Mouse (Mus musculus) neural tube, embryonic 12.5 days (tissue): ENCODE data around the gene Siah1b. TPM values are rescaled to one million over a fixed set of nuclear protein-coding genes. Genes with fewer than 3 reads are reported as not detected.

Experiments
- ATAC-seq: fragments of 200-750 bp; cut with Nextera tagmentation; 2 replicates; pipeline ENCODE4 v1.8.0; 2017; ENCODE audit warnings: low read depth, mild to moderate bottlenecking, moderate TSS enrichment, moderate library complexity; ENCODE audit not compliant: low FRiP score
- H3K27ac ChIP-seq: fragments of 300-500 bp; sonication (generic); 2 replicates; pipeline ENCODE4 v1.5.1; 2016
- H3K27me3 ChIP-seq: fragments of 300-500 bp; sonication (generic); replicated peaks from 2 replicates; pipeline ENCODE4 v1.6.1; 2016; ENCODE audit warnings: mild to moderate bottlenecking
- H3K36me3 ChIP-seq: fragments of 300-500 bp; sonication (generic); 2 replicates; pipeline ENCODE4 v1.6.1; 2016; ENCODE audit warnings: mild to moderate bottlenecking
- H3K4me1 ChIP-seq: fragments of 300-500 bp; sonication (generic); 2 replicates; pipeline ENCODE4 v1.6.1; 2016
- H3K4me2 ChIP-seq: fragments of 300-500 bp; sonication (generic); replicated peaks from 2 replicates; pipeline ENCODE4 v1.6.1; 2016; ENCODE audit warnings: mild to moderate bottlenecking
- H3K4me3 ChIP-seq: fragments of 300-500 bp; sonication (generic); 2 replicates; pipeline ENCODE4 v1.5.1; 2016
- H3K9ac ChIP-seq: fragments of 300-500 bp; sonication (generic); 2 replicates; pipeline ENCODE4 v1.6.1; 2016; ENCODE audit warnings: mild to moderate bottlenecking
- H3K9me3 ChIP-seq: fragments of 300-500 bp; sonication (generic); 2 replicates; pipeline ENCODE4 v1.6.1; 2016; ENCODE audit warnings: mild to moderate bottlenecking
- WGBS: fragments of 180-500 bp; shearing (Covaris S2); methylation state at CpG from one replicate; pipeline ENCODE4 v1.1.7; 2016; 5-methylcytosine and 5-hydroxymethylcytosine counted together
- polyA plus RNA-seq: library from polyadenylated mRNA; unstranded; fragments of >200 nt; fragmentation: Nextera tagmentation; extraction: Ambion mirVana; gene quantifications from 2 replicates; pipeline ENCODE4 v1.2.1, GENCODE M21; 2016

Gene Siah1b
- polyA plus RNA-seq, 1 experiment from 2014 or later, result 36.5 TPM

DNA sequence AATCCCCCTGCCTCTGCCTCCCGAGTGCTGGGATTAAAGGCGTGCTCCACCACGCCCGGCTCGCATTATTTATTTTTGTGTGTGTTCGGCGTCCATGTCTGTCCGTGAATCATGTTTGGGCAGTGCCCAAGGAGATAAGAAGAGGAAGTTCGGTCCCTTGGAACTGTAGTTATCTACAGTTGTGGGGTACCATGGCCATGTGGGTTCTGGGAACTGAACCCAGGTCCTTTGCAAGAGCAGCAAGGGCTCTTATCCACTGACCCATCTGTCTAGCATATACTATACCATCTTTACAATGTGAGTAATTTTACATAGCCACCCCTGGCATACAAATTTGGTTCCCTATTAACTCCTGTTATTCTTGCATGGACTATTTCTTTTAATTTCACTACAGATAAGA lies 5.7 kb upstream of the Siah1b start:
- no peak for ATAC-seq
- no peak overlapping the region for H3K4me2 ChIP-seq
- H3K9ac ChIP-seq, result no peak overlapping the region
- WGBS, result 94% methylated on average over 9 of the region's 9 CpGs
- no peaks in the 10 kb centered on the region for H3K27me3 ChIP-seq
- H3K4me3 ChIP-seq, result no peak overlapping the region
- H3K4me1 ChIP-seq, result no peaks in the 10 kb centered on the region
- H3K9me3 ChIP-seq, result no peaks in the 10 kb centered on the region
- no peaks in the 10 kb centered on the region for H3K36me3 ChIP-seq
- no peak overlapping the region for H3K27ac ChIP-seq

DNA sequence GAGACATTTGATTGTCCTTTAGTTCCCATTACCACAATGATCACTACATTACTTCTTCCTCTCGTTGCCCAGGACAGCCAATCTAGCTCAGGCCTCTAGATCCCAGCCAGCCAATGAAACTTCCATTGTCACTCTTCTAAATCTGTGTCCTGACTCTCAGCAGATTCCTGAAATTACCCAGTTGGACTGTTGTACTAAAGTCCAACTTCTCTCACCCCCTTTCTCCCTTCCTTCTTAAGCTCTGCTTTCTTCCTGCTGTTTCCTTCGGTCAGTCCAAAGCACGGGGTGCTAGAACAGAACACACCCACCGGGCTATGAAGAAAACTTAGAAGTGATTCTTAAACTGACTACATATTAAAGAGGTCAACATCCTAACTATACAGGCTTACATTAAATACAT lies 7.3 kb downstream of the Siah1b start:
- Histone ChIP-seq H3K4me2 (no peak overlapping the region), H3K27ac (no peak overlapping the region), H3K4me3 (no peak overlapping the region), H3K27me3 (no peaks in the 10 kb centered on the region), H3K9ac (no peak overlapping the region), H3K9me3 (no peaks in the 10 kb centered on the region), H3K4me1 (no peaks in the 10 kb centered on the region), H3K36me3 (no peaks in the 10 kb centered on the region)
- no peak for ATAC-seq
- WGBS, result 88% methylated on average over 4 of the region's 4 CpGs

DNA sequence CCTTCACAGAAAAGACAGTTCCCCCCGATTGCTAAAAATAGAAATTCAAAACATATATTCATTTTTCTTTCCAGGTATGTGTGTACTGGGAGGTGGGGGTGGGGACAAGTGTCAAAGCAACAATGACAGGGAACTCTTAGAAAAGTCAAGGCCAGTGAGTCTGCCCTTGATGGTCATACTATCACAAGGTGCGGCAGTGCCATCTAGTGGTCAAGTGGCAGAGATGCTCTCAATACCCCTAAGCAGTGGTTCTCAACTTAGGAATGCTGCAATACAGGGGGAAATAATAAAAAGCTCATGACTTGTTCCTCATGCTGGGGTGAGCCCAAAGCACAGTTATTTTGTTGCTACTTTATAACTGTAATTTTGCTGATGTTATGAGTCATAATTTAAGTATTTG lies 10.1 kb downstream of the Siah1b start:
- peak; percentile 61; the same call in 1 of the 2 replicates for ATAC-seq
- H3K9ac ChIP-seq, result no peak overlapping the region
- H3K36me3 ChIP-seq, result no peaks in the 10 kb centered on the region
- 13% methylated on average over 2 of the region's 2 CpGs for WGBS
- H3K4me1 ChIP-seq, result no peaks in the 10 kb centered on the region
- H3K27me3 ChIP-seq, result no peaks in the 10 kb centered on the region
- H3K4me2 ChIP-seq, result no peak overlapping the region
- H3K4me3 ChIP-seq, result no peak overlapping the region
- no peaks in the 10 kb centered on the region for H3K9me3 ChIP-seq
- H3K27ac ChIP-seq, result no peak overlapping the region

DNA sequence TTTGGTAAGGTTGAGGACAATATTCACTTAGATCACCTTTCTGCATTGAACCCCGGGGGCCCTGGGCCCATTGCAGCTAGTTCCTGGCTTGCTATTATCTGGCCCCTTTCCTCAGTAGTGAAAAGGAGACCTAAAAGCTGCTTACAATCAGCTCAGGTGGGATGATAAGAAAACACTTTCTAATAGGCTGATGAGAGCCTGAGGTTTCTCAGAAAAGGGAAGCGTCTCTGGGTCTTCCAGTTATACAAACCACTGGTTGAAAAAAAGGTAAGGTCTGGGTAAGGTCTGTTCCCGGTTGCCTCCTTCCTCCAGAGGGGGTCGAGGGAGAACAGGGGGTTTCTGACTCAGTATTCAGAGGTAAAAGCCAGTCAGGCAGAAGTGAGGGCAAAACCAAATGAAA lies 17.2 kb downstream of the Siah1b start:
- H3K9me3 ChIP-seq, result no peaks in the 10 kb centered on the region
- WGBS, result 59% methylated on average over 4 of the region's 4 CpGs

DNA sequence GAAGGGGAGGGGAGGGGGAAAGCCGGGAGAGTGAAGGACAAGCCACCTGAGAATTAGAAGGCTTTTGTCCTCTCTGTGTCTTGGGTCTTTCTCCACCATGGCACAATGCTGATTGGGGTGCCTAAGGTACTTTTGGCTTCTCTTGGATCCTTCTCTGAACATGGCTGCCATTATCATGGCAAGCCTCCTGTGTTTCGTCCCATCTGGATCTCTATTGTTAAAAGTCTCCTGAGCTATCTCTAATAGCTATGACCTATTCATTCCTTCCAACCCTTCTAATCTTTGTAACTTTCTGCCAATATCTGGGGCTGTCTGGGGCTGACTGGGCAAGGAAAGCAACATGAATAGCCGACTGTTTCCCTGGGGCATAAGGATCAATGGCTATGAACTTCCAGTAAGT lies 17.8 kb downstream of the Siah1b start:
- H3K36me3 ChIP-seq, result no peaks in the 10 kb centered on the region
- no peak for ATAC-seq
- WGBS, result 86% methylated on average over 3 of the region's 3 CpGs
- H3K27me3 ChIP-seq, result no peaks in the 10 kb centered on the region
- no peak overlapping the region for H3K9ac ChIP-seq
- no peaks in the 10 kb centered on the region for H3K4me1 ChIP-seq
- no peak overlapping the region for H3K4me2 ChIP-seq
- H3K4me3 ChIP-seq, result no peak overlapping the region
- H3K9me3 ChIP-seq, result no peaks in the 10 kb centered on the region
- no peak overlapping the region for H3K27ac ChIP-seq

More for the DNA sequence above, 17.2 kb downstream of the Siah1b start:
- Histone ChIP-seq H3K4me1 (no peaks in the 10 kb centered on the region), H3K4me3 (no peak overlapping the region), H3K27ac (no peak overlapping the region), H3K9ac (no peak overlapping the region), H3K27me3 (no peaks in the 10 kb centered on the region), H3K4me2 (no peak overlapping the region), H3K36me3 (no peaks in the 10 kb centered on the region)
- ATAC-seq, result no peak

DNA sequence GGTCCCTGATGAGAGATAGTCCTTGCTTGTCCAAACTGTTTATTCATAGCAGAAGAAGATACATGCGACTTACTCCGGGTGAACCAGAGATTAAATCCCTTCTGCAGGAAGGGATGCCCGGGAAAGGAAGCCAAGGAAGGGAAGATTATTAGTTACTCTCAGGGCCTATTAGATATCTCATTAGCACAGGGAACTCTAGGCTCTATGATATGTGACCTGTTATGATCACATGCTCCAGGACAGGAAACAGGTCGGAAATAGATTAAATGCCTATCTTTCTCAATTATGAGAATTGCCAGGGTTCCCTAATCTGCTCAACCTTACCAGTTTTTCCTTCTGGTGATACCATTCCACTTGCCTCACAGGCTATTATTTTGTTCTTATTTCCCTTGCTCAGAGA lies 20.6 kb downstream of the Siah1b start:
- WGBS, result 81% methylated on average over 4 of the region's 4 CpGs
- H3K9ac ChIP-seq, result no peak overlapping the region
- no peaks in the 10 kb centered on the region for H3K4me1 ChIP-seq
- no peaks in the 10 kb centered on the region for H3K9me3 ChIP-seq
- no peak overlapping the region for H3K27ac ChIP-seq
- H3K27me3 ChIP-seq, result no peaks in the 10 kb centered on the region
- H3K4me2 ChIP-seq, result no peak overlapping the region
- ATAC-seq, result no peak
- no peaks in the 10 kb centered on the region for H3K36me3 ChIP-seq
- no peak overlapping the region for H3K4me3 ChIP-seq

DNA sequence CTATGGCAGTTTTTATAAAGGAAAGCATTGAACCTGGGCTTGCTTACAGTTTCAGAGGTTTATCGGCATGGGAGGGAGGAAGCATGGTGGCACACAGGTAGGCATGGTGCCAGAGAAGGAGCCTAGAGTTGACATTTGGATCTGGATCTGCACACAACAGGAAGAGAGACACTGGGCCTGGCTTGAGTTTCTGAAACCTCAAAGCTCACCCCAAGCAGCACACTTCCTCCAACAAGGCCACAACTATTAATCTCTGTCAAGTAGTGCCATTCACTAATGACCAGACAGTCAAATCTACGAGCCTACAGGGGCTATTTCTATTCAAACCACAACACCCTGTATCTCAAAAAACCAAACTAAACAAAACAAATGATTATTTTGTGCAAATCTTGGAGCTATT lies 29.6 kb downstream of the Siah1b start:
- no peaks in the 10 kb centered on the region for H3K36me3 ChIP-seq
- H3K27me3 ChIP-seq, result no peaks in the 10 kb centered on the region
- no peaks in the 10 kb centered on the region for H3K9me3 ChIP-seq
- no peak for ATAC-seq
- WGBS, result 65% methylated on average over 2 of the region's 2 CpGs
- no peak overlapping the region for H3K4me2 ChIP-seq
- H3K4me3 ChIP-seq, result no peak overlapping the region
- no peak overlapping the region for H3K27ac ChIP-seq
- H3K4me1 ChIP-seq, result no peaks in the 10 kb centered on the region
- no peak overlapping the region for H3K9ac ChIP-seq

DNA sequence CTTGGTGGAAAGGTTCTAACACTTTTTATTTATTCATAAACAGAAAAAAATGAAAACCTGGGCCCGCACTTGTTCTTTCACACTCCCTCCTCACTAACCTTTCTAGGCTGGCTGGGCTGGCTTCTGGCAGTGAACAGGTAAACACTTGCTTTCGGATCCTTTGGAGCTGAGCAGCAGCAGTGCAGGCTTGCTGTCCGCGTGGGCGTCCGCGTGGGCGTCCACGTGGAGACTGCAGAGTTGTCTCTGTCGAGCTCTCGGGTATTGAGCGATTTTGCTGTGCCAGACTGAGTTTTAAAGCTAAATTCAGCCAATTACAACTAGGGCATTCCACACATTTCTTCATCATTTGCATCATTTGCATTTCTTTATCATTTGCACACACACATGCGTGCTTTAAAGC lies 34.2 kb downstream of the Siah1b start:
- Histone ChIP-seq H3K9ac (no peak overlapping the region), H3K4me1 (no peaks in the 10 kb centered on the region), H3K27ac (no peak overlapping the region), H3K36me3 (no peaks in the 10 kb centered on the region), H3K9me3 (no peaks in the 10 kb centered on the region), H3K4me3 (no peak overlapping the region), H3K4me2 (no peak overlapping the region), H3K27me3 (no peaks in the 10 kb centered on the region)
- WGBS, result 78% methylated on average over 13 of the region's 13 CpGs
- no peak for ATAC-seq

DNA sequence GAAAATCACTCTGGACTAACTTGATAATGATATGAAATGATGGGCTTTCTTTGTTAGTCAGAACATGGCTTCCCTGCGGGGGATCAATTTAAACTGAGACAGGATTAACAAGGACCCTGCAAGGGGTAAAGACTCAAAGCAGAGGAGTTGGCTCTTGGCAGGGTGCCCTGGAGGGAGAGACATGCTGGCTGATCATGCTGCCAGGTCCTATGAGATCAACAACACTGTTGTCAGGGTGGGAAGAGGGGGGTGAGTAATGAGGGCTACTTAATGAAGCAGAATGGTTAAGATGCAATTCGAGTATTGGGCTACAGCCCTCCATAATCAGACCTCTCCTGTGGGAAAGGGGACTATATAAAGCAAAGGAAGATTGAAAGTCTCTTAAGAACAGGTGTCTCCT lies 37.4 kb downstream of the Siah1b start:
- Histone ChIP-seq H3K4me3 (no peak overlapping the region), H3K4me2 (no peak overlapping the region), H3K9me3 (no peaks in the 10 kb centered on the region), H3K36me3 (no peaks in the 10 kb centered on the region), H3K27me3 (no peaks in the 10 kb centered on the region), H3K27ac (no peak overlapping the region), H3K9ac (no peak overlapping the region), H3K4me1 (no peaks in the 10 kb centered on the region)
- ATAC-seq, result no peak
- 36% methylated on average over 2 of the region's 2 CpGs for WGBS

DNA sequence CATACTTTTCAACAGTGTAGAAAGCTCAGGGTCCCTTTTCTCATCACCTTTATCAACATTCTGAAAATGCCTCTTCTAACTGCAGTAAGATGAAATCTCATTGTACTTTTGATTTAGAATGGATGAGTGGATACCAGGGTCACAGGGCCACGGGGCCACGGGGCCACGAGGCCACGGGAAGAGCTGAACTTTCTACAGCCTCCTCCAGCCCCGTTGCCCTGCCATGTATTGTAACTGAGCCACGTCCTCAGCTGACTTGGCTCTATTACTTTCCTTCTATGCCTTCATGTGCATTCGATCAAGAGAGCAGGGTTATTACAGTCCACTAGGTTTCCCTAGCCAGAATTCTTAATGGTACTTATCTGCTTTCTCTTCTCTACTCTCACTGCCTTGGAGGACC lies 40.4 kb downstream of the Siah1b start:
- Histone ChIP-seq H3K4me3 (no peak overlapping the region), H3K9ac (no peak overlapping the region), H3K36me3 (no peaks in the 10 kb centered on the region), H3K27ac (no peak overlapping the region), H3K27me3 (no peaks in the 10 kb centered on the region), H3K9me3 (no peaks in the 10 kb centered on the region), H3K4me2 (no peak overlapping the region), H3K4me1 (no peaks in the 10 kb centered on the region)
- 90% methylated on average over 7 of the region's 7 CpGs for WGBS
- no peak for ATAC-seq

DNA sequence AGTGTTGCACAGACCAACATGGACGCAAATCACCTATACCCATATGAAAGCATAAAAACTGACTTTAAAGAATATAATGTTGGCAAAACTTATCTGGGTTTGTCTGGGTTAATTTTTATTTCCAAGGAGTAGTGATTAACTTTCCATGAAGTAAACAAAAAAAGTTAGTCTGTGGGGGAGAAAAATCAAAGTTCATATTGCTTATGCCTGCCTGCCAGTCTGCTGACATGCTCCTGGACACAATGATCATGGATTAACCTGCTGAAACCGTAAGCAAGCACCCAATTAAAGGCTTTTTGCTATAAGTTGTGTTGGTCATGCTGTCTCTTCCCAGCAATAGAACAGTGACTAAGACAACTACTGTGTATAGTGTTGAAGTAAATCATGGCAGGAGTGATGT lies 40.9 kb downstream of the Siah1b start:
- no peak for ATAC-seq
- no peak overlapping the region for H3K27ac ChIP-seq
- 81% methylated on average over 2 of the region's 2 CpGs for WGBS
- H3K9me3 ChIP-seq, result no peaks in the 10 kb centered on the region
- no peaks in the 10 kb centered on the region for H3K4me1 ChIP-seq
- no peak overlapping the region for H3K9ac ChIP-seq
- no peak overlapping the region for H3K4me3 ChIP-seq
- H3K4me2 ChIP-seq, result no peak overlapping the region
- H3K36me3 ChIP-seq, result no peaks in the 10 kb centered on the region
- no peaks in the 10 kb centered on the region for H3K27me3 ChIP-seq

DNA sequence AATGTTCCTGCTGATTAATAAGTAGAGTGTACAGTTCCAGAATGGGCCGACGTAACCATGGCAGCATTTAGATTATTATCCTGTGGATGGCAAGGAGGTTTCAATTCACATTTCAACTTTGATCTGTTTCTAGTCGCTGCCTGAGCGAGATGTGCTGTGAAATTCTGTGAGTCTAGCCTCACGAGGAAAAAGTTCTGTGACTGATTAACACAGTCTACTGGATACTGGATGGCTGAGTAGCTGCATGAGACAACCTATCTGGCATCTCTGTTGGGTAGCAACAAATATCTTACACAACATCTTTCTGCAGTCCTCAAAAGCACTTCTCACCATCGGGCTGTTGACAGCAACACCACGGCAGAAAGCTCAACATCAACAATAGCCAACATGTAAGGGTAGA lies 43.8 kb downstream of the Siah1b start:
- Histone ChIP-seq H3K9me3 (no peaks in the 10 kb centered on the region), H3K9ac (no peak overlapping the region), H3K36me3 (no peaks in the 10 kb centered on the region), H3K4me2 (no peak overlapping the region), H3K27ac (no peak overlapping the region), H3K4me1 (no peaks in the 10 kb centered on the region), H3K27me3 (no peaks in the 10 kb centered on the region), H3K4me3 (no peak overlapping the region)
- WGBS, result 90% methylated on average over 7 of the region's 7 CpGs
- ATAC-seq, result no peak

DNA sequence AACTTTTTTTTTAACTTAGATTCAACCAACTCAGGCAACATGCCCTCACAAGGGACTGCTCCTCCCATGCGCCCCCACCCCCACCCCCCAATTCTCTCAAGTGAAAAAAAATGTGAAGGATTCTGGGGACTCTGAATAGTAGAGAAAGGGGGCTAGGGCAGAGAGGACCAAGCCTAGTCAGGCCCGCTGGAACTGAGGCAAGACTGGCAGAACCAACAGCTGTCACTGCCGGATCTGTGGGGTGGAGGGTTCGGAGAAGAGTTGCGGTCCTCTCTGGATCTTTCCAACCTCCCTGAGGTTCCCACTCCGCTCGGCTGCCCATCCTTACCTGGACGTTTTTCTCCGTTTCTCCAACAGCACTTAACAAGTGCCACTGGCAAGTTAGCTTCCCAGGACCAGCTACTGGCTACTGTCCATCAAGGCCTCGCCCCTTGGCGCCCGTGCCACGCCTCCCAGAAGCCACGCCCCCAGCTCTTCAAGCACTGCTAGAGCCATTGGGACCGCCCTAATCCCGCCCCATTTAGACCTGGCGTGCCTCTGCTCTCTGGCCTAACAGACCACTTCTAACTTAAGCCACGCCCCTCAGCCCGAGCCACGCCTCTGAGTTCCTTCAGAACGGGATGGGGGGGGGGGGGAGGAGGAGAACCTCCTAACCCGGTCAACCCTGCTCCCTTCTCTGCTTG lies 48.5 kb downstream of the Siah1b start, which contains the start of gene Car5b:
Car5b (minus strand) TSS at position 391 of the 683 bp plus-strand sequence.
- H3K27me3 ChIP-seq, result no peaks in the 10 kb centered on the region
- H3K36me3 ChIP-seq, result no peaks in the 10 kb centered on the region
- peak within 1 kb of the TSS; percentile 27 for H3K4me3 ChIP-seq
- no peaks in the 10 kb centered on the region for H3K9me3 ChIP-seq
- peak within 1 kb of the TSS; percentile 56 for H3K4me2 ChIP-seq
- peak; percentile 98 for ATAC-seq
- 17% methylated on average over 22 of the region's 22 CpGs for WGBS
- no peaks in the 10 kb centered on the region for H3K4me1 ChIP-seq
- no peak within 1 kb of the TSS for H3K27ac ChIP-seq
- no peak within 1 kb of the TSS for H3K9ac ChIP-seq
